Mouse (Mus musculus): ENCODE data around the gene Gm49416. TPM values are rescaled to one million over a fixed set of nuclear protein-coding genes. Genes with fewer than 3 reads are reported as not detected.

Gene Gm49416
- total RNA-seq (2012; rRNA removed): not detected in 2 replicates

GRCm38 (mm10) chr19:8888511-8889385 is at the start of gene Gm49416, which contains the start of gene 1810009A15Rik:
Gene Gm49416 (plus strand): TSS chr19:8888926.
Gene 1810009A15Rik (plus strand): TSS chr19:8888853.
- H3K9me3 ChIP-seq (ENCODE audit: control insufficient read depth, insufficient read depth, low read depth, low read length): no peaks in the 10 kb centered on the region
- TF ChIP-seq MAFK (IDR thresholded peaks at IDR 0.05; ENCODE audit: insufficient read depth, low read depth, low read length) (no peak), HCFC1 (IDR thresholded peaks at IDR 0.05; ENCODE audit: borderline replicate concordance, insufficient read depth, low read length) (peak; percentile 32; the same call in 1 of the 2 replicates), ZC3H11A (IDR thresholded peaks at IDR 0.05; ENCODE audit: borderline replicate concordance, low read depth, low read length) (no peak), CHD2 (IDR thresholded peaks at IDR 0.05; ENCODE audit: low read depth, low read length) (no peak), ZNF384 (IDR thresholded peaks at IDR 0.05; ENCODE audit: low read depth, low read length) (0 out of 2 replicates have a peak, but pooled peaks have one; percentile 2)
- H3K9ac ChIP-seq (ENCODE audit: insufficient read depth, low read depth, low read length, poor library complexity, severe bottlenecking): peak within 1 kb of the TSS; percentile 97
- peaks cover 20% of the 10 kb centered on the region for H3K36me3 ChIP-seq (ENCODE audit: control insufficient read depth, insufficient read depth, low read length, poor library complexity, severe bottlenecking)
- peak; percentile 96 for DNase-seq (ENCODE audit: low read depth, low spot score)
- H3K4me3 ChIP-seq (ENCODE audit: insufficient read depth in 1 of 2, low read depth in 1 of 2, low read length in 2 of 2, poor library complexity in 1 of 2, severe bottlenecking in 1 of 2): peak within 1 kb of the TSS; percentile 81 to 87
- peaks cover 0 to 3% of the 10 kb centered on the region in 2 experiments; a peak in 1 of 4 replicates for H3K4me1 ChIP-seq (ENCODE audit: control insufficient read depth in 2 of 2, insufficient read depth in 2 of 2, low read length in 2 of 2, poor library complexity in 1 of 2)
- in situ Hi-C loops (cut with MboI; ENCODE audit: low sequenced_read_pairs in 2 of 2, unreplicated experiment in 2 of 2): no loop called here
- H3K27ac ChIP-seq (ENCODE audit: insufficient read depth, low read depth, low read length, poor library complexity, severe bottlenecking): peak within 1 kb of the TSS; percentile 88

GRCm38 (mm10) chr19:8839103-8839907 is 49.4 kb upstream of the Gm49416 start, which contains the start of gene Gng3:
Gene Gng3 (minus strand): TSS chr19:8839194.
- in situ Hi-C loops (cut with MboI; ENCODE audit: low sequenced_read_pairs in 2 of 2, unreplicated experiment in 2 of 2): no loop called here
- Histone ChIP-seq H3K9ac (ENCODE audit: insufficient read depth, low read depth, low read length, poor library complexity, severe bottlenecking) (peak within 1 kb of the TSS; percentile 90), H3K9me3 (ENCODE audit: control insufficient read depth, insufficient read depth, low read depth, low read length) (no peaks in the 10 kb centered on the region), H3K36me3 (ENCODE audit: control insufficient read depth, insufficient read depth, low read length, poor library complexity, severe bottlenecking) (peaks cover 1% of the 10 kb centered on the region), H3K4me3 (ENCODE audit: insufficient read depth in 1 of 2, low read depth in 1 of 2, low read length in 2 of 2, poor library complexity in 1 of 2, severe bottlenecking in 1 of 2) (peak within 1 kb of the TSS; percentile 64 to 74), H3K27ac (ENCODE audit: insufficient read depth, low read depth, low read length, poor library complexity, severe bottlenecking) (peak within 1 kb of the TSS; percentile 96; the same call in 1 of the 2 replicates), H3K4me1 (ENCODE audit: control insufficient read depth in 2 of 2, insufficient read depth in 2 of 2, low read length in 2 of 2, poor library complexity in 1 of 2) (peaks cover 2 to 11% of the 10 kb centered on the region in 2 experiments; a peak in 3 of 4 replicates)
- peak; percentile 57 for DNase-seq (ENCODE audit: low read depth, low spot score)
- TF ChIP-seq MAFK (IDR thresholded peaks at IDR 0.05; ENCODE audit: insufficient read depth, low read depth, low read length) (peak; percentile 71), ZNF384 (IDR thresholded peaks at IDR 0.05; ENCODE audit: low read depth, low read length) (no peak)

GRCm38 (mm10) chr19:8839908-8840791 is 48.6 kb upstream of the Gm49416 start:
- H3K9me3 ChIP-seq (ENCODE audit: control insufficient read depth, insufficient read depth, low read depth, low read length): no peaks in the 10 kb centered on the region
- H3K27ac ChIP-seq (ENCODE audit: insufficient read depth, low read depth, low read length, poor library complexity, severe bottlenecking): no peak overlapping the region
- H3K36me3 ChIP-seq (ENCODE audit: control insufficient read depth, insufficient read depth, low read length, poor library complexity, severe bottlenecking): no peaks in the 10 kb centered on the region; the same call in 1 of the 2 replicates
- no peak for DNase-seq (ENCODE audit: low read depth, low spot score)
- H3K9ac ChIP-seq (ENCODE audit: insufficient read depth, low read depth, low read length, poor library complexity, severe bottlenecking): peak overlapping the region; percentile 51
- TF ChIP-seq CHD2 (IDR thresholded peaks at IDR 0.05; ENCODE audit: low read depth, low read length) (no peak), ZNF384 (IDR thresholded peaks at IDR 0.05; ENCODE audit: low read depth, low read length) (no peak), HCFC1 (IDR thresholded peaks at IDR 0.05; ENCODE audit: borderline replicate concordance, insufficient read depth, low read length) (no peak), MAFK (IDR thresholded peaks at IDR 0.05; ENCODE audit: insufficient read depth, low read depth, low read length) (no peak), ZC3H11A (IDR thresholded peaks at IDR 0.05; ENCODE audit: borderline replicate concordance, low read depth, low read length) (no peak)
- peaks cover 2 to 11% of the 10 kb centered on the region in 2 experiments; a peak in 3 of 4 replicates for H3K4me1 ChIP-seq (ENCODE audit: control insufficient read depth in 2 of 2, insufficient read depth in 2 of 2, low read length in 2 of 2, poor library complexity in 1 of 2)
- in situ Hi-C loops (cut with MboI; ENCODE audit: low sequenced_read_pairs in 2 of 2, unreplicated experiment in 2 of 2): no loop called here
- H3K4me3 ChIP-seq (ENCODE audit: insufficient read depth in 1 of 2, low read depth in 1 of 2, low read length in 2 of 2, poor library complexity in 1 of 2, severe bottlenecking in 1 of 2): peak overlapping the region; percentile 63 to 70

Measured in ES-E14 (cell line).